Mouse (Mus musculus) bone marrow macrophage, adult 2 months (primary cell): ENCODE measurements around the gene Itpr1.

Source experiments
- CTCF ChIP-seq: IDR thresholded peaks from 2 replicates; pipeline ENCODE4 v1.5.1; 2012; ENCODE audit warnings: low read depth, mild to moderate bottlenecking, low read length, moderate library complexity
- POLR2A ChIP-seq: IDR thresholded peaks from 2 replicates; pipeline ENCODE4 v1.6.1; 2012; ENCODE audit warnings: mild to moderate bottlenecking, low read depth, low read length, borderline replicate concordance

- TF ChIP-seq CTCF (no peak), POLR2A (no peak)
Observed at GRCm38 (mm10) chr6:108446766-108447165, 233.9 kb downstream of the Itpr1 start.
